24 mouse cellular contexts compared by ENCODE assay signal in the genomic region with DNA sequence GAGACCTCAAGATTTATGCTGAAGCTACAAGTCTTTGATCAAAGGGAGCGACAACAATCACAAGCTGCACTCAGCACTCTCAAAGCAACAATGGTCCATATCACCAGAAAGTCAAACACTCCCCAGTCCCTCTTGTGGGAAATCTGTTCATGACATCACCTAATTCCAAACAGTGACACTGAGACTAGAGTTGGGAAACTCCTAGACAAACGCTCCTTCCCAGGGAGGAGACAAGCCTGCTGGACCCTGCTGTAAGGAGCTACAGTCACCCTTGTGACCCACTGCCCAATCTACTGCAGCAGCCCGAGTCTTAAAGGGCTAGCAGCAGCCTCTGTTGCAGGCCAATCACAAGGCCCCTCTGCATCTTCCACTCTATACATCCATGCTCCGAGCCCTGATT. TPM values are rescaled to one million over a fixed set of nuclear protein-coding genes. Genes with fewer than 3 reads are reported as not detected.
DNase-seq lines count a peak whose midpoint lies in the region; ATAC-seq and TF ChIP-seq lines count a peak whose summit lies in the region.
"Had no signal": no experiment of that assay in that cellular context is flagged by ENCODE, and none has a peak within 500 bp of the region (broad histone marks: within the 10 kb centered on the region; RNA-seq: fewer than 3 reads in every experiment).

No protein-coding gene starts in this region.

- H3K4me3 ChIP-seq in lung, embryonic 15.5 days = no peak overlapping the region
- H3K4me3 ChIP-seq in stomach, postnatal 0 days (ENCODE audit: low read depth, low read length) = no peak overlapping the region
- H3K4me3 ChIP-seq: erythroblast, embryonic 14.5 days; heart, adult 2 months; intestine, embryonic 15.5 days had no signal

- no peak for ATAC-seq in lung, embryonic 15.5 days (ENCODE audit: borderline replicate concordance, extremely low read depth, low FRiP score, low TSS enrichment)
- ATAC-seq in stomach, postnatal 0 days (ENCODE audit: low FRiP score, low TSS enrichment) = peak; percentile 55
- ATAC-seq: CD4-positive, CD25-positive, alpha-beta regulatory T cell, adult 4 months; forebrain, embryonic 16.5 days; intestine, embryonic 15.5 days had no signal

- H3K9ac ChIP-seq in lung, embryonic 15.5 days = no peak overlapping the region
- H3K9ac ChIP-seq in stomach, postnatal 0 days (ENCODE audit: low read length) = no peak overlapping the region
- H3K9ac ChIP-seq: intestine, embryonic 15.5 days; liver, embryonic 14.5 days had no signal

- H3K27me3 ChIP-seq in lung, embryonic 15.5 days = no peaks in the 10 kb centered on the region
- no peaks in the 10 kb centered on the region for H3K27me3 ChIP-seq in stomach, postnatal 0 days (ENCODE audit: control insufficient read depth, insufficient read depth, low read length)
- H3K27me3 ChIP-seq: intestine, embryonic 15.5 days had no signal

- no peak overlapping the region for H3K4me2 ChIP-seq in lung, embryonic 15.5 days
- H3K4me2 ChIP-seq in stomach, postnatal 0 days (replicated peaks; ENCODE audit: low read depth) = no peak overlapping the region
- H3K4me2 ChIP-seq: intestine, embryonic 15.5 days had no signal

- H3K36me3 ChIP-seq in lung, embryonic 15.5 days = peaks cover 37% of the 10 kb centered on the region
- peaks cover 10% of the 10 kb centered on the region; the same call in 1 of the 2 replicates for H3K36me3 ChIP-seq in stomach, postnatal 0 days (ENCODE audit: control insufficient read depth, insufficient read depth, low read length)

- peak; percentile 32 for DNase-seq in gastrocnemius, adult 18-20 months (ENCODE audit: low spot score)
- DNase-seq in gastrocnemius, postnatal 36 days = no peak
- no peak for DNase-seq in lung, postnatal 14 days
- DNase-seq in lung, postnatal 10 days = peak; percentile 44
- no peak for DNase-seq in stomach, postnatal 0 days (ENCODE audit: low spot score)
- DNase-seq in testis, postnatal 14 days (ENCODE audit: low spot score) = no peak
- no peak for DNase-seq in frontal cortex, postnatal 14 days (ENCODE audit: low spot score in 2 of 2)
- DNase-seq: adrenal gland, adult 2 months; cerebellum, adult 11-12 months; cerebellum, postnatal 36 days; heart, adult 2 months; left cerebral cortex, postnatal 4 days; right cerebral cortex, postnatal 4 days; thymus, adult 2 months had no signal

- intact Hi-C loops in gastrocnemius, postnatal 36 days (cut with DNase I) = no loop called here

- peak; percentile 30 for TF ChIP-seq CTCF in stomach, postnatal 0 days (IDR thresholded peaks at IDR 0.05; ENCODE audit: low read depth)

- H3K9me3 ChIP-seq in lung, embryonic 15.5 days = no peaks in the 10 kb centered on the region
- no peaks in the 10 kb centered on the region for H3K9me3 ChIP-seq in stomach, postnatal 0 days (ENCODE audit: control insufficient read depth, low read length)
- H3K9me3 ChIP-seq: G1E; intestine, embryonic 15.5 days had no signal

- H3K27ac ChIP-seq in lung, embryonic 15.5 days = peak overlapping the region; percentile 47
- H3K27ac ChIP-seq in stomach, postnatal 0 days (replicated peaks) = 0 out of 2 replicates have a peak overlapping the region, but pooled peaks have one; percentile 30
- H3K27ac ChIP-seq: heart, adult 2 months; intestine, embryonic 15.5 days; liver, embryonic 14.5 days had no signal

- H3K4me1 ChIP-seq in lung, embryonic 15.5 days = peaks cover 11% of the 10 kb centered on the region
- H3K4me1 ChIP-seq in stomach, postnatal 0 days (replicated peaks; ENCODE audit: control insufficient read depth, insufficient read depth) = no peaks in the 10 kb centered on the region
- H3K4me1 ChIP-seq: intestine, embryonic 15.5 days had no signal

- WGBS in lung, embryonic 15.5 days = 44% methylated on average over 4 of the region's 4 CpGs
- WGBS in stomach, postnatal 0 days = 55% methylated on average over 4 of the region's 4 CpGs

- TF ChIP-seq EP300 in stomach, postnatal 0 days (optimal IDR thresholded peaks at IDR 0.05) = no peak

RNA-seq across cellular contexts. Expression of a gene that starts 13.0 kb away (rescaled TPM):
- total RNA-seq in gastrocnemius, adult 18-20 months (2021) = 10 to 100 TPM; 13.4 to 18.7 TPM
- 10 to 100 TPM; 14.6 to 14.8 TPM for total RNA-seq in gastrocnemius, postnatal 36 days (2021)
- 117 TPM in 2 replicates for polyA plus RNA-seq in lung, embryonic 15.5 days (2015; fragmentation: Nextera tagmentation; extraction: Ambion mirVana)
- polyA plus RNA-seq in stomach, postnatal 0 days (2015; fragmentation: Nextera tagmentation; extraction: Ambion mirVana) = 266 and 290 TPM in 2 replicates

RNA-seq across cellular contexts. Expression of a gene that starts 42.1 kb away (rescaled TPM):
- 1 to 10 TPM; 8.1 to 8.2 TPM for total RNA-seq in gastrocnemius, adult 18-20 months (2021)
- total RNA-seq in gastrocnemius, postnatal 36 days (2021) = 1 to 10 TPM; 5.0 to 6.1 TPM
- polyA plus RNA-seq in lung, embryonic 15.5 days (2015; fragmentation: Nextera tagmentation; extraction: Ambion mirVana) = 36.2 and 40.7 TPM in 2 replicates
- polyA plus RNA-seq in stomach, postnatal 0 days (2015; fragmentation: Nextera tagmentation; extraction: Ambion mirVana) = 10.6 and 11.5 TPM in 2 replicates

RNA-seq across cellular contexts. Expression of a gene that starts 53.0 kb away (rescaled TPM):
- total RNA-seq in gastrocnemius, adult 18-20 months (2021) = under 1 TPM in 1 of 2 experiments, not detected in 1; 0.83 TPM
- not detected for total RNA-seq in gastrocnemius, postnatal 36 days (2021)
- polyA plus RNA-seq in lung, embryonic 15.5 days (2015; fragmentation: Nextera tagmentation; extraction: Ambion mirVana) = 0.39 TPM in 1 of 2 replicates, not detected in the other
- not detected in 2 replicates for polyA plus RNA-seq in stomach, postnatal 0 days (2015; fragmentation: Nextera tagmentation; extraction: Ambion mirVana)
- total RNA-seq: neutrophil, adult 5-6 weeks had no signal
- polyA plus RNA-seq: adrenal gland, adult 2 months; CD4-positive, CD25-positive, alpha-beta regulatory T cell, adult 4 months; embryonic facial prominence, embryonic 11.5 days; heart, adult 2 months; heart, embryonic 16.5 days; intestine, embryonic 15.5 days; liver, embryonic 14.5 days had no signal

Comparison
In these comparisons a context has a peak if more than half of its experiments do, and no peak if none do; other contexts are left out.
1. DNase-seq: peak in gastrocnemius, adult 18-20 months (single experiment) and lung, postnatal 10 days (single experiment); none in gastrocnemius, postnatal 36 days (0 of 2), lung, postnatal 14 days (single experiment), stomach, postnatal 0 days (single experiment), testis, postnatal 14 days (single experiment) and frontal cortex, postnatal 14 days (0 of 2).